Mouse (Mus musculus): ENCODE data around the gene Gpc3. TPM values are rescaled to one million over a fixed set of nuclear protein-coding genes. Genes with fewer than 3 reads are reported as not detected.

Gpc3 gene
- polyA plus RNA-seq, 1 experiment, result 2.8 TPM

DNA sequence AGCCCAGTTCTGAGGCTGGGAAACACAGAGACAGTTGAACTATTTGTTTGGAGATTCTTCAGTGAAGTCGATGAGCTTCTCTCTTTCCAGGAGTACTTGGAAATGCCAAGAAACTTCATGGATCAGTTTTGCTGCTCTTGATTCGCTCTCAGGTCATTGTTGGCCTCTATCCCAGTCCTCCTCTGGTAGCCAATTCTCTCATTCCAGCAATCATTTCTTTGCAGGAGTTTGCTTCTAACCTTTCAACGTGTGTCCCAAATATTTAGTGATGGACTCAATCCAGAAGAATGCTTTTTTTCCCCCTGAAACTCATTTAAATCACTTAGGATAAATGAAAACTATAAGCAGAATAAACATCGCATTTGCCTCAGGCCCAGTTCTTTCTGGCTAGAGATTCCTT lies 383.0 kb downstream of the Gpc3 start:
- 34% methylated on average over 4 of the region's 4 CpGs for WGBS
- H3K4me1 ChIP-seq (ENCODE audit: control insufficient read depth, insufficient read depth, low read length), result no peaks in the 10 kb centered on the region
- no peak for DNase-seq
- TF ChIP-seq CTCF (IDR thresholded peaks at IDR 0.05; ENCODE audit: borderline replicate concordance, insufficient read depth, low read depth, low read length), result no peak
- no peak for TF ChIP-seq POLR2A (IDR thresholded peaks at IDR 0.05; ENCODE audit: borderline replicate concordance, insufficient read depth, low read length)
- H3K27ac ChIP-seq (ENCODE audit: insufficient read depth, low read length), result no peak overlapping the region
- no peak overlapping the region for H3K4me3 ChIP-seq (replicated peaks; ENCODE audit: insufficient read depth, low read depth, low read length)
- no peaks in the 10 kb centered on the region for H3K27me3 ChIP-seq (ENCODE audit: control insufficient read depth, insufficient read depth, low read length)

Other genes starting within 250 kb of the Gpc3 start
- 2.7 and 3.1 TPM in 2 replicates for gene Ccdc160, start 177.2 kb upstream of the Gpc3 start, polyA plus RNA-seq (2012; rRNA removed)

All from cerebellum, adult 2 months (tissue).